Mouse (Mus musculus): Measurements from ENCODE around the gene Il27. TPM values are rescaled to one million over a fixed set of nuclear protein-coding genes. Genes with fewer than 3 reads are reported as not detected.
A peak's percentile ranks its signal among the peaks of the same experiment; 100 is the strongest.
"Not testable (repeated sequence)": the region's sequence is repeated elsewhere in the genome, so short reads cannot be mapped to it uniquely, and the experiment has no call there.

Il27 gene
- total RNA-seq (2021), result not detected

- intact Hi-C loops (cut with DNase I), result no loop called here
- no peak for DNase-seq (ENCODE audit: extremely low spot score in 1 of 2, low spot score in 2 of 2)
Measured at GRCm38 (mm10) chr7:126594862-126595561, at the start of gene Il27. Il27 (minus strand) TSS chr7:126594941.

GRCm38 (mm10) chr7:126644345-126644744 is 49.6 kb upstream of the Il27 start:
- DNase-seq (ENCODE audit: extremely low spot score in 1 of 2, low spot score in 2 of 2), result no peak
- intact Hi-C loops (cut with DNase I), result no loop called here

GRCm38 (mm10) chr7:126643244-126643617 is 48.5 kb upstream of the Il27 start:
- DNase-seq (ENCODE audit: extremely low spot score in 1 of 2, low spot score in 2 of 2), result peak in 1 of 2 experiments; percentile 43
- intact Hi-C loops (cut with DNase I), result not testable (repeated sequence)

- no peak for DNase-seq (ENCODE audit: extremely low spot score in 1 of 2, low spot score in 2 of 2)
- intact Hi-C loops (cut with DNase I), result no loop called here
Measured at GRCm38 (mm10) chr7:126642545-126643243, 48.0 kb upstream of the Il27 start.

- intact Hi-C loops (cut with DNase I), result loop anchor here (2.0 kb wide), 1 partner anchor 50 kb away; no protein-coding TSS in a partner anchor
Measured at GRCm38 (mm10) chr7:126636733-126637520, 42.2 kb upstream of the Il27 start.

GRCm38 (mm10) chr7:126635375-126635774 is 40.6 kb upstream of the Il27 start:
- no peak for DNase-seq (ENCODE audit: extremely low spot score in 1 of 2, low spot score in 2 of 2)
- intact Hi-C loops (cut with DNase I), result no loop called here

More at GRCm38 (mm10) chr7:126636733-126637520, 42.2 kb upstream of the Il27 start:
- DNase-seq (ENCODE audit: extremely low spot score in 1 of 2, low spot score in 2 of 2), result peak; percentile 18 to 36

GRCm38 (mm10) chr7:126632478-126632877 is 37.7 kb upstream of the Il27 start:
- no peak for DNase-seq (ENCODE audit: extremely low spot score in 1 of 2, low spot score in 2 of 2)
- intact Hi-C loops (cut with DNase I), result no loop called here

GRCm38 (mm10) chr7:126630824-126631518 is 36.2 kb upstream of the Il27 start, which contains the start of gene Nupr1:
Nupr1 (minus strand) TSS chr7:126630861.
- intact Hi-C loops (cut with DNase I), result no loop called here
- DNase-seq (ENCODE audit: extremely low spot score in 1 of 2, low spot score in 2 of 2), result no peak

- intact Hi-C loops (cut with DNase I), result no loop called here
Measured at GRCm38 (mm10) chr7:126629915-126630314, 35.2 kb upstream of the Il27 start.

GRCm38 (mm10) chr7:126628111-126628510 is 33.4 kb upstream of the Il27 start:
- peak in 1 of 2 experiments; percentile 50 for DNase-seq (ENCODE audit: extremely low spot score in 1 of 2, low spot score in 2 of 2)
- intact Hi-C loops (cut with DNase I), result no loop called here

More at GRCm38 (mm10) chr7:126629915-126630314, 35.2 kb upstream of the Il27 start:
- no peak for DNase-seq (ENCODE audit: extremely low spot score in 1 of 2, low spot score in 2 of 2)

GRCm38 (mm10) chr7:126625807-126626600 is 31.3 kb upstream of the Il27 start:
- intact Hi-C loops (cut with DNase I), result no loop called here
- no peak for DNase-seq (ENCODE audit: extremely low spot score in 1 of 2, low spot score in 2 of 2)

GRCm38 (mm10) chr7:126625369-126625768 is 30.6 kb upstream of the Il27 start:
- DNase-seq (ENCODE audit: extremely low spot score in 1 of 2, low spot score in 2 of 2), result peak; percentile 16 to 87

GRCm38 (mm10) chr7:126624774-126625173 is 30.0 kb upstream of the Il27 start:
- intact Hi-C loops (cut with DNase I), result no loop called here
- peak in 1 of 2 experiments; percentile 28 for DNase-seq (ENCODE audit: extremely low spot score in 1 of 2, low spot score in 2 of 2)

More at GRCm38 (mm10) chr7:126625369-126625768, 30.6 kb upstream of the Il27 start:
- intact Hi-C loops (cut with DNase I), result no loop called here

GRCm38 (mm10) chr7:126623381-126623780 is 28.6 kb upstream of the Il27 start:
- no peak for DNase-seq (ENCODE audit: extremely low spot score in 1 of 2, low spot score in 2 of 2)
- intact Hi-C loops (cut with DNase I), result no loop called here

GRCm38 (mm10) chr7:126621452-126622359 is 27.0 kb upstream of the Il27 start:
- intact Hi-C loops (cut with DNase I), result no loop called here
- no peak for DNase-seq (ENCODE audit: extremely low spot score in 1 of 2, low spot score in 2 of 2)

- intact Hi-C loops (cut with DNase I), result no loop called here
- no peak for DNase-seq (ENCODE audit: extremely low spot score in 1 of 2, low spot score in 2 of 2)
Measured at GRCm38 (mm10) chr7:126619559-126620275, 25.0 kb upstream of the Il27 start.
